Mouse (Mus musculus) spleen, adult 2 months (tissue): ENCODE measurements around the gene Nmrk2. TPM values are rescaled to one million over a fixed set of nuclear protein-coding genes. Genes with fewer than 3 reads are reported as not detected.
"Not testable (repeated sequence)": the region's sequence is repeated elsewhere in the genome, so short reads cannot be mapped to it uniquely, and the experiment has no call there.

Experiments used
- DNase-seq, 2 experiments: peaks; one replicate each; pipeline versions ENCODE4 v3.0.0 to v3.0.0-alpha.2; 2012 to 2021; ENCODE audit warnings: low spot score in 2 of 2, low read depth in 1 of 2
- H3K27ac ChIP-seq: fragments of 200-500 bp; 2 replicates; pipeline ENCODE4 v1.5.1; 2012; ENCODE audit warnings: low read length, inconsistent platforms; ENCODE audit not compliant: insufficient read depth
- H3K27me3 ChIP-seq: fragments of 200-500 bp; 2 replicates; pipeline ENCODE4 v1.6.1; 2012; ENCODE audit warnings: mild to moderate bottlenecking, moderate library complexity, low read length, inconsistent platforms; ENCODE audit not compliant: control insufficient read depth, insufficient read depth
- H3K36me3 ChIP-seq: fragments of 200-500 bp; 2 replicates; pipeline ENCODE4 v1.6.1; 2012; ENCODE audit warnings: mild to moderate bottlenecking, low read length, inconsistent platforms; ENCODE audit not compliant: control insufficient read depth, insufficient read depth
- H3K4me1 ChIP-seq: fragments of 200-500 bp; 2 replicates; pipeline ENCODE4 v1.6.1; 2011; ENCODE audit warnings: inconsistent platforms; ENCODE audit not compliant: control insufficient read depth, insufficient read depth, insufficient read length
- H3K4me3 ChIP-seq: fragments of 200-500 bp; 2 replicates; pipeline ENCODE4 v1.5.1; 2011; ENCODE audit warnings: mild to moderate bottlenecking, inconsistent platforms; ENCODE audit not compliant: insufficient read depth, insufficient read length; ENCODE audit errors: extremely low read depth
- CTCF ChIP-seq: fragments of 200-500 bp; IDR thresholded peaks from 2 replicates; pipeline ENCODE4 v1.5.1; 2011; ENCODE audit warnings: mild to moderate bottlenecking, inconsistent platforms; ENCODE audit not compliant: insufficient read depth, insufficient read length, insufficient replicate concordance; ENCODE audit errors: extremely low read depth
- POLR2A ChIP-seq: fragments of 200-500 bp; IDR thresholded peaks from 2 replicates; pipeline ENCODE4 v1.6.1; 2011; ENCODE audit warnings: low read depth, low read length, inconsistent platforms
- WGBS: fragments of 180-500 bp; shearing (Covaris S2); methylation state at CpG from one replicate; pipeline ENCODE4 v1.1.7; 2018; 5-methylcytosine and 5-hydroxymethylcytosine counted together
- polyA plus RNA-seq: library from polyadenylated mRNA; depleted of rRNA; stranded (reverse); fragments of >200 nt; gene quantifications from 2 replicates; pipeline ENCODE4 v1.2.3, GENCODE M21; 2012

Nmrk2 gene
- polyA plus RNA-seq, 1 experiment: not detected

- WGBS: 18% methylated on average over 29 of the region's 29 CpGs
- no peak overlapping the region for H3K4me3 ChIP-seq
- peaks cover 20% of the 10 kb centered on the region for H3K36me3 ChIP-seq
- H3K27me3 ChIP-seq: no peaks in the 10 kb centered on the region
- 0 out of 2 replicates have a peak overlapping the region, but pooled peaks have one; percentile 10 for H3K27ac ChIP-seq
- peaks cover 14% of the 10 kb centered on the region; the same call in 1 of the 2 replicates for H3K4me1 ChIP-seq
- peak; percentile 73 to 87 for DNase-seq
- TF ChIP-seq POLR2A (no peak), CTCF (peak; percentile 99)
Observed at GRCm38 (mm10) chr10:81174617-81175344, 27.1 kb downstream of the Nmrk2 start.

GRCm38 (mm10) chr10:81173132-81173531, 28.7 kb downstream of the Nmrk2 start:
- peaks cover 14% of the 10 kb centered on the region; the same call in 1 of the 2 replicates for H3K4me1 ChIP-seq
- WGBS: 5% methylated on average over 21 of the region's 21 CpGs
- DNase-seq: peak; percentile 60 to 74
- H3K36me3 ChIP-seq: peaks cover 3% of the 10 kb centered on the region
- H3K27ac ChIP-seq: peak overlapping the region; percentile 79
- TF ChIP-seq CTCF (peak; percentile 88), POLR2A (peak; percentile 38; the same call in 1 of the 2 replicates)
- H3K4me3 ChIP-seq: 0 out of 2 replicates have a peak overlapping the region, but pooled peaks have one; percentile 20
- no peaks in the 10 kb centered on the region for H3K27me3 ChIP-seq

GRCm38 (mm10) chr10:81169411-81169900, 32.4 kb downstream of the Nmrk2 start:
- Histone ChIP-seq H3K27ac (peak overlapping the region; percentile 93), H3K4me3 (peak overlapping the region; percentile 35; the same call in 1 of the 2 replicates)
- 2% methylated on average over 14 of the region's 14 CpGs for WGBS
- peak in 1 of 2 experiments; percentile 70 for DNase-seq
- H3K4me1 ChIP-seq, H3K27me3 ChIP-seq, H3K36me3 ChIP-seq: not testable (repeated sequence)

- no peak for TF ChIP-seq CTCF
- TF ChIP-seq POLR2A: peak; percentile 4
- H3K4me3 ChIP-seq: peak overlapping the region; percentile 67
- H3K4me1 ChIP-seq: peaks cover 10% of the 10 kb centered on the region; the same call in 1 of the 2 replicates
- WGBS: under 1% methylated on average over 29 of the region's 29 CpGs
- DNase-seq: peak; percentile 77 to 91
- peak overlapping the region; percentile 97 for H3K27ac ChIP-seq
- H3K36me3 ChIP-seq: peaks cover 2% of the 10 kb centered on the region
- H3K27me3 ChIP-seq: no peaks in the 10 kb centered on the region
Observed at GRCm38 (mm10) chr10:81168521-81169244, 33.2 kb downstream of the Nmrk2 start.

- TF ChIP-seq POLR2A (no peak), CTCF (no peak)
- DNase-seq: no peak
- Histone ChIP-seq H3K36me3 (peaks cover 5% of the 10 kb centered on the region), H3K4me3 (peak overlapping the region; percentile 67), H3K27ac (peak overlapping the region; percentile 97), H3K27me3 (no peaks in the 10 kb centered on the region), H3K4me1 (peaks cover 7% of the 10 kb centered on the region; the same call in 1 of the 2 replicates)
- WGBS: 1% methylated on average over 5 of the region's 5 CpGs
Observed at GRCm38 (mm10) chr10:81168087-81168431, 33.8 kb downstream of the Nmrk2 start.

GRCm38 (mm10) chr10:81167200-81168086, 34.4 kb downstream of the Nmrk2 start, which contains the start of gene Pias4:
Gene Pias4, minus strand, starts transcription at chr10:81167923.
- no peak for TF ChIP-seq CTCF
- peak; percentile 72 for TF ChIP-seq POLR2A
- DNase-seq: peak; percentile 99 to 100
- Histone ChIP-seq H3K27ac (peak within 1 kb of the TSS; percentile 97), H3K4me1 (peaks cover 10% of the 10 kb centered on the region; the same call in 1 of the 2 replicates), H3K36me3 (peaks cover 5% of the 10 kb centered on the region), H3K4me3 (peak within 1 kb of the TSS; percentile 83), H3K27me3 (no peaks in the 10 kb centered on the region)
- WGBS: under 1% methylated on average over 61 of the region's 64 CpGs
